Mouse (Mus musculus) CH12.LX (cell line): ENCODE results near the gene Sp3. TPM values are rescaled to one million over a fixed set of nuclear protein-coding genes. Genes with fewer than 3 reads are reported as not detected.
A peak's percentile ranks its signal among the peaks of the same experiment; 100 is the strongest.

ENCODE experiments used
- DNase-seq: peaks from one replicate; pipeline ENCODE4 v3.0.0-alpha.2; 2013; ENCODE audit errors: extremely low read depth
- H3K27ac ChIP-seq: 2 replicates; pipeline ENCODE4 v1.5.1; 2012; ENCODE audit warnings: low read depth, mild to moderate bottlenecking, control low read depth, moderate library complexity; ENCODE audit not compliant: insufficient read depth
- H3K27me3 ChIP-seq: replicated peaks from 2 replicates; pipeline ENCODE3; 2012; ENCODE audit warnings: inconsistent platforms
- H3K36me3 ChIP-seq, 2 experiments: replicated peaks in 1 of 2; 2 replicates each; pipeline versions ENCODE3 to v1.6.1; 2012; ENCODE audit warnings: inconsistent platforms in 1 of 2, low read length in 1 of 2, mild to moderate bottlenecking in 1 of 2, mixed read lengths in 1 of 2, moderate library complexity in 1 of 2; ENCODE audit not compliant: control insufficient read depth in 1 of 2, insufficient read depth in 1 of 2
- H3K4me1 ChIP-seq, 2 experiments: 2 replicates each; pipeline ENCODE4 v1.6.1; 2012; ENCODE audit warnings: inconsistent platforms in 1 of 2, moderate library complexity in 1 of 2; ENCODE audit not compliant: insufficient read depth in 2 of 2, control insufficient read depth in 1 of 2
- H3K4me2 ChIP-seq: 2 replicates; pipeline ENCODE4 v1.6.1; 2012; ENCODE audit warnings: low read depth, mild to moderate bottlenecking, control low read depth; ENCODE audit not compliant: poor library complexity, insufficient read depth, severe bottlenecking
- H3K4me3 ChIP-seq, 3 experiments: fragments of 150-350 bp in 1 of 3; sonication (generic) in 1 of 3; replicated peaks in 1 of 3; 2 replicates each; pipeline versions ENCODE3 to v1.5.1; 2011 to 2012; ENCODE audit warnings: low read depth in 2 of 3, low read length in 2 of 3, mild to moderate bottlenecking in 2 of 3, moderate library complexity in 2 of 3, control low read depth in 1 of 3, improper control_type of control experiment in 1 of 3, inconsistent platforms in 1 of 3, mixed read lengths in 1 of 3; ENCODE audit not compliant: poor library complexity in 1 of 3
- H3K79me2 ChIP-seq: replicated peaks from 2 replicates; pipeline ENCODE4 v1.6.1; 2012; ENCODE audit warnings: mild to moderate bottlenecking, moderate library complexity; ENCODE audit not compliant: control insufficient read depth, poor library complexity, insufficient read depth, severe bottlenecking; ENCODE audit errors: extremely low read depth
- H3K9ac ChIP-seq: 2 replicates; pipeline ENCODE4 v1.6.1; 2012; ENCODE audit warnings: low read depth, mild to moderate bottlenecking, control low read depth, moderate library complexity; ENCODE audit not compliant: insufficient read depth
- H3K9me3 ChIP-seq: replicated peaks from 2 replicates; pipeline ENCODE3; 2012; ENCODE audit warnings: low read length, inconsistent platforms, mixed read lengths
- BHLHE40 ChIP-seq: IDR thresholded peaks from 2 replicates; pipeline ENCODE4 v1.6.1; 2011; ENCODE audit warnings: mild to moderate bottlenecking, low read depth, low read length, improper control_type of control experiment
- CHD1 ChIP-seq: IDR thresholded peaks from 2 replicates; pipeline ENCODE4 v1.6.1; 2012; ENCODE audit warnings: low read depth, low read length, improper control_type of control experiment, inconsistent platforms
- E2F4 ChIP-seq: IDR thresholded peaks from 2 replicates; pipeline ENCODE4 v1.6.1; 2011; ENCODE audit warnings: low read depth, low read length, improper control_type of control experiment; ENCODE audit not compliant: insufficient replicate concordance
- EP300 ChIP-seq: IDR thresholded peaks from 2 replicates; pipeline ENCODE4 v1.6.1; 2011; ENCODE audit warnings: low read length, improper control_type of control experiment
- ETS1 ChIP-seq: conservative IDR thresholded peaks from 2 replicates; pipeline ENCODE4 v1.6.1; 2012; ENCODE audit warnings: low read depth, mild to moderate bottlenecking, inconsistent platforms, low read length, improper control_type of control experiment, moderate library complexity
- HCFC1 ChIP-seq: IDR thresholded peaks from 2 replicates; pipeline ENCODE4 v1.6.1; 2012; ENCODE audit warnings: low read depth, mild to moderate bottlenecking, inconsistent platforms, low read length, improper control_type of control experiment
- IRF4 ChIP-seq: IDR thresholded peaks from 2 replicates; pipeline ENCODE4 v1.6.1; 2014; ENCODE audit warnings: low read depth, mild to moderate bottlenecking, inconsistent platforms, low read length, improper control_type of control experiment
- JUN ChIP-seq: IDR thresholded peaks from 2 replicates; pipeline ENCODE4 v1.6.1; 2011; ENCODE audit warnings: low read depth, mild to moderate bottlenecking, low read length, improper control_type of control experiment, moderate library complexity; ENCODE audit not compliant: insufficient read depth
- MAX ChIP-seq: IDR thresholded peaks from 2 replicates; pipeline ENCODE4 v1.6.1; 2011; ENCODE audit warnings: low read length, improper control_type of control experiment
- MAZ ChIP-seq: IDR thresholded peaks from 2 replicates; pipeline ENCODE4 v1.6.1; 2012; ENCODE audit warnings: low read depth, mild to moderate bottlenecking, inconsistent platforms, low read length, improper control_type of control experiment, moderate library complexity
- MXI1 ChIP-seq: IDR thresholded peaks from 2 replicates; pipeline ENCODE4 v1.6.1; 2011; ENCODE audit warnings: mild to moderate bottlenecking, low read depth, low read length, improper control_type of control experiment
- MYC ChIP-seq: IDR thresholded peaks from 2 replicates; pipeline ENCODE4 v1.6.1; 2011; ENCODE audit warnings: low read depth, mild to moderate bottlenecking, improper control_type of control experiment, low read length
- POLR2AphosphoS2 ChIP-seq: IDR thresholded peaks from 2 replicates; pipeline ENCODE4 v1.6.1; 2011; ENCODE audit warnings: low read depth, low read length, improper control_type of control experiment
- SIN3A ChIP-seq: IDR thresholded peaks from 2 replicates; pipeline ENCODE4 v1.6.1; 2012; ENCODE audit warnings: low read length, improper control_type of control experiment, inconsistent platforms
- TBP ChIP-seq: conservative IDR thresholded peaks from 2 replicates; pipeline ENCODE4 v1.6.1; 2011; ENCODE audit warnings: low read depth, low read length, improper control_type of control experiment
- UBTF ChIP-seq: IDR thresholded peaks from 2 replicates; pipeline ENCODE4 v1.6.1; 2012; ENCODE audit warnings: low read depth, mild to moderate bottlenecking, inconsistent platforms, low read length, improper control_type of control experiment, moderate library complexity
- USF1 ChIP-seq: IDR thresholded peaks from 2 replicates; pipeline ENCODE4 v1.6.1; 2014; ENCODE audit warnings: low read depth, mild to moderate bottlenecking, inconsistent platforms, low read length, improper control_type of control experiment
- ZC3H11A ChIP-seq: IDR thresholded peaks from 2 replicates; pipeline ENCODE4 v1.6.1; 2012; ENCODE audit warnings: low read depth, mild to moderate bottlenecking, inconsistent platforms, low read length, improper control_type of control experiment
- ZKSCAN1 ChIP-seq: IDR thresholded peaks from 2 replicates; pipeline ENCODE4 v1.6.1; 2012; ENCODE audit warnings: low read depth, inconsistent platforms, low read length, improper control_type of control experiment, borderline replicate concordance
- dilution Hi-C: fragments of 300-500 bp; cut with MboI; formaldehyde crosslinking; loops from 2 replicates; pipeline ENCODE4 v1.14.3; 2020; ENCODE audit warnings: low sequenced_read_pairs; ENCODE audit not compliant: extremely low pct_unique_long_range_greater_than_20kb, extremely low pct_ligation_motif_present
- in situ Hi-C: fragments of 300-500 bp; cut with MboI; formaldehyde crosslinking; loops from 3 replicates; pipeline ENCODE4 v1.14.3; 2019; ENCODE audit warnings: low sequenced_read_pairs, low pct_ligation_motif_present, low pct_unique_long_range_greater_than_20kb, mixed read lengths
- polyA plus RNA-seq: library from polyadenylated mRNA; unstranded; fragments of >175 nt; gene quantifications from 2 replicates; pipeline ENCODE4 v1.2.1, GENCODE M21; 2012; ENCODE audit warnings: low read depth; ENCODE audit not compliant: insufficient read length
- total RNA-seq, 2 experiments: library from RNA; depleted of rRNA; stranded (reverse); fragments of 300-350 nt in 1 of 2; fragments of >200 nt in 1 of 2; gene quantifications; 2 replicates each; pipeline ENCODE4 v1.2.3; 2012 to 2014

Sp3 gene
- total and polyA plus RNA-seq, 3 experiments: 37.7 to 86.8 (median 40.4) TPM

DNA sequence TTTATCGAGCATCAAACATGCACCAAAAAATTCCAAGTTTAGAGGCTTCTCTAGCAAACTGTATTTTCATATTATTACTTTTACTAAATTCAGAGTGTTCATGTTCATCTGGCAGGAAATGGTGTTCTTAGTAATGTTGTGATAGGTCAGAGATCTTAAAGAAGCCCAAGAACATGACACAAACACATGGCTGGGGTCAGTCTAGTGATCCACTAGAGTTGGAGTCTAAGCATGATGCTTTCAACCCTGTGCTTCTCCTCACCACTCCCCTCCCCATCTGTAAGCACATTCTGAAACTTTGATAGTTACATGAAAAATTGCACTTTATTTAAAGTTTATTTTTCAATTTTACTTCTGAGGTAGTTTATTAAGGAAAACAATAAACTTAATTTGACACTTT, 3.0 kb downstream of the Sp3 start:
- peaks cover 45% of the 10 kb centered on the region for H3K79me2 ChIP-seq
- peaks cover 2 to 10% of the 10 kb centered on the region in 2 experiments for H3K36me3 ChIP-seq
- TF ChIP-seq SIN3A: no peak
- 0 out of 2 replicates have a peak, but pooled peaks have one; percentile 61 for TF ChIP-seq MXI1
- TF ChIP-seq JUN: no peak
- no peak for TF ChIP-seq HCFC1
- no peak for TF ChIP-seq BHLHE40
- H3K4me1 ChIP-seq: peaks cover 3 to 42% of the 10 kb centered on the region in 2 experiments; a peak in 2 of 4 replicates
- H3K9me3 ChIP-seq: no peaks in the 10 kb centered on the region
- in situ Hi-C loops: no loop called here
- H3K4me3 ChIP-seq: peak overlapping the region; percentile 46 to 91 (median 56)
- peak overlapping the region; percentile 80 for H3K4me2 ChIP-seq
- dilution Hi-C loops: no loop called here
- peak overlapping the region; percentile 100 for H3K9ac ChIP-seq
- no peak for DNase-seq
- H3K27me3 ChIP-seq: no peaks in the 10 kb centered on the region
- H3K27ac ChIP-seq: no peak overlapping the region

DNA sequence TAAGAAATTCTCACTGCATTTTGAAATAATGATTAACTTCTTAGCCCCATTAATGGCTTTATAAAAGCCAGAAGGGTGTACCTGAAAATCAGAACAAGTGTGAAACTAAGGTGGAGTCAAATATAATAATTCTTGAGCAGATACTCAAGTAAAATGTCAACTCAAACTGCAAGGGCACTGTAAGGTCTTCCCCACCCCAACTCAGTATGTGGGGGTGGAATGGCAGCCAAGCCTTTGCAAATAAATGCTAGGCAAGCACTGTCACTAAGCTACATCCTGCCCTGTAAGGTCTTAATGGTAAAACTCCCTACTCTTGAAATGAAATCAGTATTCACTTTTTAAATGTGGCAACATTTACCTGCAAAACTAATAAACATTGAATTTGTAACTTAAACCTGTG, 4.2 kb downstream of the Sp3 start:
- DNase-seq: no peak
- Histone ChIP-seq H3K4me3 (peak overlapping the region in 1 of 3 experiments; percentile 56), H3K27me3 (no peaks in the 10 kb centered on the region), H3K79me2 (peaks cover 54% of the 10 kb centered on the region), H3K9me3 (no peaks in the 10 kb centered on the region), H3K4me1 (peaks cover 0 to 32% of the 10 kb centered on the region in 2 experiments; a peak in 2 of 4 replicates), H3K4me2 (peak overlapping the region; percentile 91), H3K27ac (no peak overlapping the region), H3K9ac (peak overlapping the region; percentile 13; the same call in 1 of the 2 replicates), H3K36me3 (peaks cover 8 to 22% of the 10 kb centered on the region in 2 experiments)
- TF ChIP-seq USF1 (no peak), MAX (no peak), SIN3A (no peak), POLR2AphosphoS2 (no peak), E2F4 (no peak), EP300 (no peak), CHD1 (no peak), ZC3H11A (no peak), IRF4 (no peak), MXI1 (no peak), MAZ (no peak)
- dilution Hi-C loops (no loop called here), in situ Hi-C loops (no loop called here)

DNA sequence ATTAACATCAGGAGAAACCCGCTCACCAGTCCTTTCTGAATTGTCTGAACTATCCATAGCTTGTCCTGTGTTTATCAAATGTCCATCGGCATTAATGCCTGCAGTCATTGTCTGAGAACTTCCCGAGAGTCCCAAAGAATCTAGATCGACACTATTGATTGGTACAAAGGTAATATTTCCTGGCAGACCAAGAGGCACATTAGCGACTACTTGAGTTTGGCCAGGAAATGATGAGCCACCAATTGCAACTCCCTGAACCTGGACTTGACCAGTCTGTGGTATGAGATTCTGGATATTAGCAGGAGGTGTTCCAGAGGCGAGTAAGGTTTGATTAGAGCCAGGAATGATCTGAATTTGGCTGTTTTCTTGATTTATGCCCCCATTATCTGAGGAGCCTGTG, 9.4 kb downstream of the Sp3 start:
- peaks cover 78% of the 10 kb centered on the region for H3K79me2 ChIP-seq
- H3K4me1 ChIP-seq: peaks cover 2 to 27% of the 10 kb centered on the region in 2 experiments
- TF ChIP-seq USF1: no peak
- TF ChIP-seq HCFC1: no peak
- no peak for TF ChIP-seq ETS1
- no peak for TF ChIP-seq SIN3A
- no peak for TF ChIP-seq IRF4
- TF ChIP-seq ZKSCAN1: no peak
- TF ChIP-seq MYC: no peak
- no peak for TF ChIP-seq TBP
- no peak for TF ChIP-seq UBTF
- no peaks in the 10 kb centered on the region for H3K9me3 ChIP-seq
- H3K9ac ChIP-seq: no peak overlapping the region
- dilution Hi-C loops (no loop called here), in situ Hi-C loops (loop anchor here (5.0 to 25.0 kb wide), 2 partner anchors 86 to 316 kb away; no protein-coding TSS in a partner anchor)
- H3K4me3 ChIP-seq: no peak overlapping the region
- no peak overlapping the region for H3K4me2 ChIP-seq
- H3K27ac ChIP-seq: no peak overlapping the region
- no peak for DNase-seq
- peaks cover 27 to 61% of the 10 kb centered on the region in 2 experiments for H3K36me3 ChIP-seq
- no peaks in the 10 kb centered on the region for H3K27me3 ChIP-seq
